Mouse (Mus musculus) lung, postnatal 10 days (tissue): ENCODE results near the gene Mrgpre.
A peak's percentile ranks its signal among the peaks of the same experiment; 100 is the strongest.

Source experiments
- DNase-seq: peaks from one replicate; pipeline ENCODE4 v3.0.0; 2021

Gene Mrgpre

GRCm38 (mm10) chr7:143733746-143734145 lies 50.6 kb downstream of the Mrgpre start:
- no peak for DNase-seq

- peak; percentile 77 for DNase-seq
These were observed 54.4 kb downstream of the Mrgpre start for GRCm38 (mm10) chr7:143729886-143730285.
